Mouse (Mus musculus) ovary, postnatal 14 days (tissue): ENCODE data around the gene Plac8.

Experiments
- DNase-seq: peaks from one replicate; pipeline ENCODE4 v3.0.0; 2022; ENCODE audit warnings: low spot score

Plac8 gene

GRCm38 (mm10) chr5:100578863-100579411 is 6.9 kb upstream of the Plac8 start:
- DNase-seq, result no peak

GRCm38 (mm10) chr5:100574771-100575170 is 2.7 kb upstream of the Plac8 start:
- no peak for DNase-seq

GRCm38 (mm10) chr5:100573256-100573655 is 1.2 kb upstream of the Plac8 start:
- DNase-seq, result no peak

GRCm38 (mm10) chr5:100570716-100571115 is 1.3 kb downstream of the Plac8 start:
- DNase-seq, result no peak

- DNase-seq, result no peak
Observed at GRCm38 (mm10) chr5:100569997-100570595, 1.9 kb downstream of the Plac8 start.

GRCm38 (mm10) chr5:100569250-100569934 is 2.7 kb downstream of the Plac8 start:
- no peak for DNase-seq

- DNase-seq, result no peak
Observed at GRCm38 (mm10) chr5:100568802-100569201, 3.2 kb downstream of the Plac8 start.

GRCm38 (mm10) chr5:100568177-100568576 is 3.9 kb downstream of the Plac8 start:
- no peak for DNase-seq

GRCm38 (mm10) chr5:100567258-100568032 is 4.6 kb downstream of the Plac8 start:
- DNase-seq, result no peak

- no peak for DNase-seq
Observed at GRCm38 (mm10) chr5:100566798-100567197, 5.2 kb downstream of the Plac8 start.

- no peak for DNase-seq
Observed at GRCm38 (mm10) chr5:100562702-100563101, 9.3 kb downstream of the Plac8 start.

- DNase-seq, result no peak
Observed at GRCm38 (mm10) chr5:100559357-100559756, 12.7 kb downstream of the Plac8 start.

- no peak for DNase-seq
Observed at GRCm38 (mm10) chr5:100558783-100559182, 13.3 kb downstream of the Plac8 start.

- DNase-seq, result no peak
Observed at GRCm38 (mm10) chr5:100557537-100557936, 14.5 kb downstream of the Plac8 start.

- no peak for DNase-seq
Observed at GRCm38 (mm10) chr5:100557019-100557418, 15.0 kb downstream of the Plac8 start.

- DNase-seq, result no peak
Observed at GRCm38 (mm10) chr5:100553426-100553825, 18.6 kb downstream of the Plac8 start.

GRCm38 (mm10) chr5:100551952-100552351 is 20.1 kb downstream of the Plac8 start:
- DNase-seq, result no peak

- no peak for DNase-seq
Observed at GRCm38 (mm10) chr5:100550151-100550550, 21.9 kb downstream of the Plac8 start.

GRCm38 (mm10) chr5:100549311-100549710 is 22.7 kb downstream of the Plac8 start:
- no peak for DNase-seq

GRCm38 (mm10) chr5:100548236-100548635 is 23.8 kb downstream of the Plac8 start:
- no peak for DNase-seq

GRCm38 (mm10) chr5:100546294-100547080 is 25.6 kb downstream of the Plac8 start:
- no peak for DNase-seq

GRCm38 (mm10) chr5:100536638-100537037 is 35.4 kb downstream of the Plac8 start:
- DNase-seq, result no peak
